Mouse (Mus musculus) heart, embryonic 12.5 days (tissue): ENCODE data around the gene Ech1. TPM values are rescaled to one million over a fixed set of nuclear protein-coding genes. Genes with fewer than 3 reads are reported as not detected.

ENCODE experiments used
- ATAC-seq: fragments of 200-750 bp; cut with Nextera tagmentation; 2 replicates; pipeline ENCODE4 v1.8.0; 2017; ENCODE audit warnings: moderate TSS enrichment, moderate library complexity; ENCODE audit not compliant: insufficient number of reproducible peaks, low FRiP score
- H3K27ac ChIP-seq: fragments of 300-500 bp; sonication (generic); 2 replicates; pipeline ENCODE4 v1.5.1; 2016; ENCODE audit warnings: mild to moderate bottlenecking, moderate library complexity; ENCODE audit not compliant: poor library complexity, severe bottlenecking
- H3K27me3 ChIP-seq: fragments of 300-500 bp; sonication (generic); replicated peaks from 2 replicates; pipeline ENCODE4 v1.6.1; 2016; ENCODE audit warnings: mild to moderate bottlenecking, moderate library complexity
- H3K36me3 ChIP-seq: fragments of 300-500 bp; sonication (generic); 2 replicates; pipeline ENCODE4 v1.6.1; 2016; ENCODE audit warnings: mild to moderate bottlenecking, moderate library complexity
- H3K4me1 ChIP-seq: fragments of 300-500 bp; sonication (generic); replicated peaks from 2 replicates; pipeline ENCODE4 v1.6.1; 2016; ENCODE audit warnings: mild to moderate bottlenecking
- H3K4me2 ChIP-seq: fragments of 300-500 bp; sonication (generic); 2 replicates; pipeline ENCODE4 v1.6.1; 2016; ENCODE audit warnings: mild to moderate bottlenecking, moderate library complexity
- H3K4me3 ChIP-seq: fragments of 300-500 bp; sonication (generic); 2 replicates; pipeline ENCODE4 v1.5.1; 2016; ENCODE audit warnings: mild to moderate bottlenecking
- H3K9ac ChIP-seq: fragments of 300-500 bp; sonication (generic); 2 replicates; pipeline ENCODE4 v1.6.1; 2016; ENCODE audit warnings: mild to moderate bottlenecking, moderate library complexity
- H3K9me3 ChIP-seq: fragments of 300-500 bp; sonication (generic); replicated peaks from 2 replicates; pipeline ENCODE4 v1.6.1; 2016; ENCODE audit warnings: mild to moderate bottlenecking, moderate library complexity
- WGBS: fragments of 180-500 bp; shearing (Covaris S2); methylation state at CpG from one replicate; pipeline ENCODE4 v1.1.7; 2016; 5-methylcytosine and 5-hydroxymethylcytosine counted together
- polyA plus RNA-seq: library from polyadenylated mRNA; unstranded; fragments of >200 nt; fragmentation: Nextera tagmentation; extraction: Ambion mirVana; gene quantifications from 2 replicates; pipeline ENCODE4 v1.2.1, GENCODE M21; 2016

The Ech1 gene
- polyA plus RNA-seq, 1 experiment from 2014 or later: 142 TPM

- Histone ChIP-seq H3K27ac (no peak overlapping the region), H3K4me1 (peaks cover 16% of the 10 kb centered on the region), H3K9ac (no peak overlapping the region), H3K27me3 (no peaks in the 10 kb centered on the region), H3K9me3 (no peaks in the 10 kb centered on the region), H3K36me3 (peaks cover 38% of the 10 kb centered on the region), H3K4me2 (no peak overlapping the region), H3K4me3 (no peak overlapping the region)
- WGBS: 68% methylated on average over 6 of the region's 6 CpGs
- no peak for ATAC-seq
Observed at GRCm38 (mm10) chr7:28832137-28832536, 7.1 kb downstream of the Ech1 start.

- Histone ChIP-seq H3K27me3 (no peaks in the 10 kb centered on the region), H3K36me3 (peaks cover 36% of the 10 kb centered on the region), H3K9ac (no peak within 1 kb of the TSS), H3K27ac (no peak within 1 kb of the TSS), H3K4me3 (no peak within 1 kb of the TSS), H3K4me2 (no peak within 1 kb of the TSS), H3K4me1 (peaks cover 13% of the 10 kb centered on the region), H3K9me3 (no peaks in the 10 kb centered on the region)
- 0 out of 2 replicates have a peak, but pooled peaks have one; percentile 19 for ATAC-seq
- 76% methylated on average over 6 of the region's 6 CpGs for WGBS
Observed at GRCm38 (mm10) chr7:28833723-28834347, 8.8 kb downstream of the Ech1 start, which contains the start of gene Lgals4. Gene Lgals4, plus strand, starts transcription at chr7:28833854.

GRCm38 (mm10) chr7:28836936-28837335, 11.9 kb downstream of the Ech1 start:
- Histone ChIP-seq H3K9me3 (no peaks in the 10 kb centered on the region), H3K4me2 (no peak overlapping the region), H3K27ac (no peak overlapping the region), H3K27me3 (no peaks in the 10 kb centered on the region), H3K4me1 (peaks cover under 1% of the 10 kb centered on the region; the same call in 1 of the 2 replicates), H3K4me3 (no peak overlapping the region), H3K9ac (no peak overlapping the region), H3K36me3 (peaks cover 8% of the 10 kb centered on the region)
- no peak for ATAC-seq
- WGBS: 80% methylated on average over 5 of the region's 5 CpGs

- H3K27ac ChIP-seq: no peak overlapping the region
- H3K36me3 ChIP-seq: no peaks in the 10 kb centered on the region
- no peak overlapping the region for H3K9ac ChIP-seq
- H3K4me3 ChIP-seq: no peak overlapping the region
- no peak overlapping the region for H3K4me2 ChIP-seq
- 77% methylated on average over 9 of the region's 9 CpGs for WGBS
- peaks cover 5% of the 10 kb centered on the region; the same call in 1 of the 2 replicates for H3K9me3 ChIP-seq
- no peaks in the 10 kb centered on the region for H3K27me3 ChIP-seq
- ATAC-seq: no peak
- no peaks in the 10 kb centered on the region for H3K4me1 ChIP-seq
Observed at GRCm38 (mm10) chr7:28838331-28838730, 13.3 kb downstream of the Ech1 start.

GRCm38 (mm10) chr7:28847273-28847672, 22.3 kb downstream of the Ech1 start:
- Histone ChIP-seq H3K27ac (no peak overlapping the region), H3K36me3 (no peaks in the 10 kb centered on the region), H3K27me3 (peaks cover 7% of the 10 kb centered on the region; the same call in 1 of the 2 replicates), H3K4me2 (no peak overlapping the region), H3K9ac (no peak overlapping the region), H3K4me3 (no peak overlapping the region), H3K9me3 (peaks cover 5% of the 10 kb centered on the region; the same call in 1 of the 2 replicates), H3K4me1 (no peaks in the 10 kb centered on the region)
- WGBS: 74% methylated on average over 1 of the region's 1 CpGs
- ATAC-seq: no peak

GRCm38 (mm10) chr7:28849700-28850236, 24.8 kb downstream of the Ech1 start:
- ATAC-seq: no peak
- no peaks in the 10 kb centered on the region for H3K36me3 ChIP-seq
- no peak overlapping the region for H3K4me3 ChIP-seq
- WGBS: 39% methylated on average over 1 of the region's 1 CpGs
- H3K27ac ChIP-seq: no peak overlapping the region
- no peak overlapping the region for H3K4me2 ChIP-seq
- H3K27me3 ChIP-seq: peaks cover 7% of the 10 kb centered on the region; the same call in 1 of the 2 replicates
- no peaks in the 10 kb centered on the region; the same call in 1 of the 2 replicates for H3K9me3 ChIP-seq
- H3K9ac ChIP-seq: no peak overlapping the region
- H3K4me1 ChIP-seq: no peaks in the 10 kb centered on the region

GRCm38 (mm10) chr7:28850642-28851041, 25.6 kb downstream of the Ech1 start:
- Histone ChIP-seq H3K9ac (no peak overlapping the region), H3K4me2 (no peak overlapping the region), H3K9me3 (no peaks in the 10 kb centered on the region; the same call in 1 of the 2 replicates), H3K27ac (no peak overlapping the region), H3K4me1 (no peaks in the 10 kb centered on the region), H3K4me3 (no peak overlapping the region), H3K27me3 (peaks cover 7% of the 10 kb centered on the region; the same call in 1 of the 2 replicates), H3K36me3 (no peaks in the 10 kb centered on the region)
- WGBS: 80% methylated on average over 4 of the region's 4 CpGs
- ATAC-seq: no peak

GRCm38 (mm10) chr7:28859953-28860352, 34.9 kb downstream of the Ech1 start:
- WGBS: 79% methylated on average over 2 of the region's 2 CpGs

GRCm38 (mm10) chr7:28860898-28861297, 35.9 kb downstream of the Ech1 start:
- H3K4me3 ChIP-seq: no peak overlapping the region
- H3K9ac ChIP-seq: no peak overlapping the region
- 83% methylated on average over 6 of the region's 6 CpGs for WGBS
- no peaks in the 10 kb centered on the region for H3K27me3 ChIP-seq
- H3K4me2 ChIP-seq: no peak overlapping the region
- ATAC-seq: no peak
- peaks cover 23% of the 10 kb centered on the region for H3K4me1 ChIP-seq
- no peak overlapping the region for H3K27ac ChIP-seq
- peaks cover 5% of the 10 kb centered on the region; the same call in 1 of the 2 replicates for H3K9me3 ChIP-seq
- H3K36me3 ChIP-seq: no peaks in the 10 kb centered on the region

More at GRCm38 (mm10) chr7:28859953-28860352, 34.9 kb downstream of the Ech1 start:
- no peak for ATAC-seq
- Histone ChIP-seq H3K9ac (no peak overlapping the region), H3K27me3 (no peaks in the 10 kb centered on the region), H3K4me1 (peaks cover 19% of the 10 kb centered on the region), H3K4me2 (no peak overlapping the region), H3K9me3 (peaks cover 5% of the 10 kb centered on the region; the same call in 1 of the 2 replicates), H3K36me3 (no peaks in the 10 kb centered on the region), H3K4me3 (no peak overlapping the region), H3K27ac (no peak overlapping the region)

- peaks cover 5% of the 10 kb centered on the region; the same call in 1 of the 2 replicates for H3K9me3 ChIP-seq
- WGBS: 70% methylated on average over 15 of the region's 15 CpGs
- H3K9ac ChIP-seq: no peak overlapping the region
- H3K27ac ChIP-seq: no peak overlapping the region
- no peak overlapping the region for H3K4me2 ChIP-seq
- no peak for ATAC-seq
- peaks cover 28% of the 10 kb centered on the region for H3K4me1 ChIP-seq
- no peaks in the 10 kb centered on the region for H3K27me3 ChIP-seq
- H3K36me3 ChIP-seq: no peaks in the 10 kb centered on the region
- H3K4me3 ChIP-seq: no peak overlapping the region
Observed at GRCm38 (mm10) chr7:28862817-28863499, 37.9 kb downstream of the Ech1 start.

- H3K9me3 ChIP-seq: peaks cover 5% of the 10 kb centered on the region; the same call in 1 of the 2 replicates
- H3K9ac ChIP-seq: no peak within 1 kb of the TSS
- 76% methylated on average over 6 of the region's 6 CpGs for WGBS
- H3K4me1 ChIP-seq: peaks cover 28% of the 10 kb centered on the region
- peak within 1 kb of the TSS; percentile 8; the same call in 1 of the 2 replicates for H3K4me2 ChIP-seq
- no peak within 1 kb of the TSS for H3K27ac ChIP-seq
- ATAC-seq: no peak
- H3K4me3 ChIP-seq: no peak within 1 kb of the TSS
- H3K27me3 ChIP-seq: no peaks in the 10 kb centered on the region
- no peaks in the 10 kb centered on the region for H3K36me3 ChIP-seq
Observed at GRCm38 (mm10) chr7:28863540-28863939, 38.5 kb downstream of the Ech1 start, which contains the start of gene Lgals7. Gene Lgals7, plus strand, starts transcription at chr7:28863853.
